Mouse (Mus musculus) granulocyte monocyte progenitor cell, adult 5-6 weeks (primary cell): ENCODE measurements at regions not wholly inside any gene's neighbourhood (a gene's known extent, or its start where the extent isn't known, plus 50 kb on each side); places are given as distances from the start of the nearest gene placed in this dataset.
A peak's percentile ranks its signal among the peaks of the same experiment; 100 is the strongest.
"Not testable (repeated sequence)": the region's sequence is repeated elsewhere in the genome, so short reads cannot be mapped to it uniquely, and the experiment has no call there.

ENCODE experiments used
- ATAC-seq: replicated peaks from 2 replicates; pipeline ENCODE4 v1.8.0; 2016; ENCODE audit warnings: mild to moderate bottlenecking, moderate TSS enrichment, inconsistent platforms; ENCODE audit not compliant: poor library complexity, severe bottlenecking

- no peak for ATAC-seq
Observed at GRCm38 (mm10) chr8:86288713-86289384, 291.6 kb downstream of the Abcc12 start.

- ATAC-seq = no peak
Observed at GRCm38 (mm10) chr8:86282922-86283321, 297.6 kb downstream of the Abcc12 start.

DNA sequence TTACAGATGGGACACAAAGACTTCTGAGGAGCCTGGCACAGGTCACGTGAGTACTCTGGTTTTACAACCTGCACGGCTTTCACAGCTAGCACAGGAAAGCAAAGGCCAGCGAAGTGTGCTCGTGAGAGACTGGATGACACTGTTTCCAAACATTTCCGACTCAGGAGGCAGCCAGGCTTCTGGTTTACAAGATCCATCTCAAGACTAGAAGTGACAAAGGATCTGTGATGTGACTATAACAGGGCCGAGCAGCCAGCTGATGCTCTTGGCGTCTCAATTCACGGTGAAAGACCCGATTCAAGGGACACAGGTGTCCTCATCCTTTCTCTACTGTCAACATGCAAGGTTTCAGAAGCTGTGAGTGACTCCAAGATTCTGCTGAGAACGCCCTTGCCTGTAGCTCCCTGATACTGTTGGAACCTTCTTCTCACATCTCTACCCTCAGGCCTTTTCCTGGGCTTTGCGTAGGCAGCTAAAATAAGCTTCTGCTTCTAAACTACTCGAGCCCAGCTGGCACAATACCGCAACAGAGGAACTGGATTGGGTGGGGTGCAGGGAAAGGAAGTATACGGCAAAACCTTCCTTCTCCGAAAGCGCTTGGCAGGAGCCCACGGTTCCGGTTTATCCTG lies 300.3 kb downstream of the Abcc12 start:
- no peak; the same call in 1 of the 2 replicates for ATAC-seq

- no peak for ATAC-seq
Observed at GRCm38 (mm10) chr8:86275699-86276098, 304.8 kb downstream of the Abcc12 start.

DNA sequence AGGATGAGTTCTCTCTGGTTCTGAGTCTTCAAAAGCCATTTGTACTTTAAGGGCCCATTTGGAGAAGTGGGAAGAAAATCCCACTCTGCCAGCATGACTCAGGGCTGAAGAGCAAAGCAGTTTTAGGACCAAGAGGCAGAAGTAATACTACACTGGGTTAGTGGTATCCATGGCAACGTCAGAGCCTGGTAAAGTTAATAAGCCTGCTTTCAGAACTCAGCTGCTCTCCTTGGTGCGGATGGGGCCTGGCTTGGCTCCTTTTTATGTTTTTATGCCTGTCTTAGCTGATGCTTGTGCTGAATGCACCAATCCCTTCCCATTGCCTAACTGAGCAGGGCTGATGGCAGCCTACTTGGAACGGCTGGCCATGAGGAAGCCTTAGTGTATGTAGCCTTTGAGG lies 306.7 kb downstream of the Abcc12 start:
- ATAC-seq = no peak

DNA sequence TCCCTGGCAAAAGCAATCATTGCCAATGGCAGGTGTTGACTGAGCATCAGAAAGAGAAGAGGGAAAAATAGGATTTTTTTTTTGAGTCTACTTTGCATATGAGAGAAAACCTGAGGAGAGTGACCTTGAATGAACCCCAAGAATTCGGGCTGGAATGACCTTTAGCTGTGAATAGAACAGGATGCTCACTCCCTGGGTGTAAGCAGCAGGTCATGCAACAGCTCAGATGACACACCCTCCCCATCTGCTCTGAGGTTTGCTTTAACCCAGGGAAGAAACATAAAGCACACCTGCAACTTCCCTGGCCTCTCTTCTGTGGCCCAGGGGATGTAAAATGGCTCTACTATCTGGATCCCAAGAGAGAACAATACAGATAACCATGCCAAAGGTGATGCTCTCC lies 307.9 kb downstream of the Abcc12 start:
- no peak for ATAC-seq

GRCm38 (mm10) chr8:86271477-86271876 lies 309.0 kb downstream of the Abcc12 start:
- ATAC-seq = no peak

DNA sequence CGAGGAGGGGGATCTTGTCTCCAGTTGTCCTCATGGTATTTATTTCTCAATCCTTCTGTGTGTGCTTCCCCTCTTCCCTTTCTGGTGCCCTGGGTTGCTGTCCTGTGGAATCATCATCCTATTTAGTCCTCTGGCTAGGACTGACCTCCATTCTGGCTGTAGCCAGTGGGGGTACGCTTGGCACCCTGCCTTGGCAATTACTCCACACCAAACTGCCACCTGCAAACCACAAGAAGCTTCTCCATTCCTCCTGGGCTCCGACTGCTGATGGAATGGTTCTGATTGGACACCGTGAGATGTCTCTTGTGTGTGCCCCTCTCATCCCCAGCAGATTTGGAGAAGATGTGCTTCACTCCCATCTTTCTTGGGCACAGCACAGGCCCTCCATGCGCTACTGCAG lies 322.5 kb downstream of the Abcc12 start:
- ATAC-seq = no peak

- no peak for ATAC-seq
Observed at GRCm38 (mm10) chr8:86255431-86255830, 325.1 kb downstream of the Abcc12 start.

DNA sequence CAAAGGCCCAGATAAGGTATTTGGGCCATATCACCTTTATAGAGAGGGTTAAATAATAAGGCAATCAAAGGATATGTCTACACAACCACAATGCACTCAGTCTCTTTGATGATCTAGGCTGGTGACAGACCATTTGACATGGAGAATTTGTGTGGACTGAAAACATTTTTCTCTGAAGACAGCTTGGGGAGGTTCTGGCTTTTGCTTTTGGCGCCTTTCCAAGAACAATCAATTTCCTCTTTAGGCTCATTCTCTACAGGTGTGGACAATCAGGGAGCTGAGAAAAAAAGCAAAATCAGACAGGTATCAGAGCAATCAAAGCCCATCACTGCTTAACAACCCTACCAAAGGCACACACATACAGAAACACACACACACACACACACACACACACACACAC lies 325.8 kb downstream of the Abcc12 start:
- no peak for ATAC-seq

DNA sequence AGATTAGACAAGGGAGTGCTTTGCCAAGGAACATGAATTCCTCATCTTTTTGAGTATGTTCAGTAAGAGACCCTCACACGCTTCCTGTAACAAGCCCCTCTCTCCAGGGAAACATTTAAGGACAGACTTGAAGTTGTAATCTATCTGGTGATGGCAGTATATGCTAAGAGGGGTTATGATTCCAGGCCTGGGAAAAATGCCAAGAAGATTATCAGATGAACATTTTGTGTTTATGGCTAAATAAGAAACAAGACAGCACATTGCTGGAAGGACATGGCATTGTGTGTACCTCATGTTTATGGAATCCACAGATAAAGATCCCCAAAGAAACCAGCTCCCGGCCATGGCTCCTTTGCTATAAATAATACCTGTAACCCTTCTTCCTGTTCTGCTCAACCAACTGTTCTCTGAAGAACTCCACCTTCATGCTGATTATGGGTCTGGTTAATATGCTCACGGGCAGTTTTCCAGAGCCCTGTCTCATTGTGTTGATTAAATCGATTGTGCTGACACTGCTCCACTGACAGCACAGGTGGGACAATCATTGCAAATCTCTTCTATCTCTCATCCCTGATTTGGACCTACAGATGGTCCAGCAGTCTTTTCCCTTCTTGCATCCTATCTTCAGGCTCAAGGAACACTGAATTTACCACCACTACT lies 327.7 kb downstream of the Abcc12 start:
- no peak for ATAC-seq

DNA sequence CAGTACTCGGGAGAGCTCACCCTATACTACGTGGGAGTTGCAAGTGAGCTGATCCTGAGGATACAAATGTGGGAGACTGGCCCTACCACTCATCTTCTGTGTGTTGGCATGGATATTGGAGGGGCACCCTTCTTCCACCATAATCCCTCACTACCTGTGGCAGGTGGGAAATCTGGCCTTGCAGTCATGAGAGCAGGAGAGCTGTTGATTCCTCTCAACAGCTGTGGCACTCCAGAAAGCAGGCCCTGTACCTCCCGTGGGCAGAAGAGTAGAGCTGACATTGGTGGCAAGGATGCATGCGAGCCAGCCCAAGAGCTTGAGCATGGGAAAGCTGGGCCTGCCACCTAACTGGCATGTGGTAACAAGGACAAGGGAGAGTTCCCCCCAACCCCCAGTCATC lies 345.8 kb downstream of the Abcc12 start:
- ATAC-seq = no peak

DNA sequence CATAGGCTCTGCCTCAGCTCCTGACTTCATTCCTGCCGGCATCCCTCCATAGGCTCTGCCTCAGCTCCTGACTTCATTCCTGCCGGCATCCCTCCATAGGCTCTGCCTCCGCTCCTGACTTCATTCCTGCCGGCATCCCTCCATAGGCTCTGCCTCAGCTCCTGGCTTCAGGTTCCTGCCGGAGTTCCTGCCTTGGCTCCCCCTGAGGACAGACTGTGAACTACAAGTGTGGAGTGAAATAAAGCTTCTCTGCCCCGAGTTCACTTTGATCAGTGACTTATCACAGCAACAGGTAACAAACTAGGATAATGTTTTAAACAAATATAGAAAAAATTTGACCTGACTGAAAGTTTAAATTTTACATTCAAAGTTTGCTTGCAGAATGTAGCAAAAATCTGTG lies 348.5 kb downstream of the Abcc12 start:
- ATAC-seq = not testable (repeated sequence)

DNA sequence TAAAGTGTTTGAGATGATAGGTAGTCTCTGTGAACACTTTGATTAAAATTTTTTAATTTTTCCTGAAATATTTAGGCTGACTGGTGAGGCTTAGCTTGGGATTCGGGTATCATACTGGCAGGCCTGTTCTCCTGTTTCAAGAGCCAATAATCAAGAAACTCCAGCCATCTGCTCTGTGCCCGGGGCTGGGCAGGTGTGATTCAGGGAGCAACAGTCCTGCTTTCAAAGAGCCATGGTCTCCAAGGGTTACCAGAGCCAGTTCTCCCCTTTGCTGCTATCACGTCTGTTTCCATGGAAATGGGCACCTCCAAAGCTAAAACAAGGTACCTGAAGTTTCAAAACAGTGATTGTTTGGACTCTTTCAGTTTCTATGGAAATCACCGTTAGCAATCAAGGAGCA lies 355.6 kb downstream of the Abcc12 start:
- ATAC-seq = no peak

DNA sequence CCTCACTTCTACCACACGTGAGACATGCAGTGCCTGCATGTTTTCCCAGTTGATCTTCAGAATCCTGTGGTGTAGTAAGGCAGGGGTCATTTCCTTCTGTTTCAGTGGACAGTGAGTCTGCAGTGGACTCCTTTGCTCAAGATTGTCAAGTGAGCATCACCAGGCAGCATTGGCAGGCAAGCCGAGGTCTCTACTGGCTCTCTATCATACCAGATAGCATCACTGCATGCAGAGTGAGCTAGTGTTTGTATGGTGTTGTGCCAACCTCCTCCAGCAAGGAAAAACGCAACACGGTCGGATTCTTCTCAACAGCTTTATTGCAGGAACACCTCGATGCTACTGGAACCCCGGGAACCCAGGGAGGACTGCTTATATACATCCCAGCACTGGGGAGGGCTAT lies 357.8 kb downstream of the Abcc12 start:
- no peak for ATAC-seq

DNA sequence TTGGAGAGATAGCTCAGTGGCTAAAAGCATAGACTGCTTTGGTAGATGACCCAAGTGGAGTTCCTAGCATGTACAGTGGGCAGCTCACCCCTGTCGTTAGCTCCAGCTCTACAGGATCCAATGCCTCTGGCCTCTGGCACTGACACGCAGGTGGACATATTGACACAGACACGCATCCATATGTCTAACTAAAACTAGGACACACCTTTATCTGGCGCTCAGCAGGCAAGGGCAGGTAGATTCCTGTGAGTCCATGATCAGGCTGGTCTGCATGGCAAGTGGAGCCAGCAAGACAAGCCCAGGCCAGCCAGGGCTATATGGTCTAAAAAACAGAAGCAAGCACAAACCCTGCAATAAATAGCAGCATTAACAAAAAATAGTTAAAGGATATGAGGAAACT lies 358.3 kb downstream of the Abcc12 start:
- ATAC-seq = no peak

DNA sequence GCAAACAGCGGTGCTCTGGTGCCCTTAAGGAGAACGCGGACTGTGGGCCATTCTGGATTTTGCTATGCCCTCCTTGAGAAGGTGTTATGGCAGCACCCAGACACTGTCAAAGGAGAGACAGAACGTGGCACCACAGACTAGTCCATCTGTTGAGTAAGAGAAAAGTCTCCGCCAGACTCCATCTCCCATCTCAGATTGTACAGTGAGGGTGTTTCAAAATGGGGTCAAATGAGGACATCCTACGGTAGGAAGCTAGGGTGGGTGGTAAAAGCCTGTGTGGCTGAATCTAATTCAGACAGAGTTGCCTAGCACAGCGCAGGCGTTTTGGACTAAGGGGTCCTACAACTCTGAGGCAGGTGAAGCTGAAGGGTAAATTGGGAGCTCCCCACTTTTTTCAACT lies 366.1 kb downstream of the Abcc12 start:
- no peak for ATAC-seq

DNA sequence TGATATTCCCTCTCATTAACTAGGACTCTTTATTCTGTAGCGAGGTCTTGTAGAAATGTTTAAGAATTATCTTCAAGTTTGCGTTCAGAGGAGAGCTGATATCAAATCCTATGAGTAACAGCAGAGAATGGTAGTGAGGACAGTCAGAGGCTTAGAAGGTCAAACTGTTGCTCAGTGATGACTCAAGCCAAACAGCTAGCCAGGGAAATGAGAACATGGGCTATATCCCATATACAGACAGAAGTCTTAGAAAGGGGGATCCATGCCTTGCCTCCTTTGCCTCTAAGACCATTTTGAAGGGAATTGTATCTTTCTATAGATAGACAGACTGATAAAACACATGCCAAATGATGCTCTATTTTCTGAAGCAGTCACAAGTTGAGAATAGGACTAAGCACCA lies 368.0 kb downstream of the Abcc12 start:
- ATAC-seq = no peak

GRCm38 (mm10) chr8:86208812-86209262 lies 368.1 kb downstream of the Phkb start:
- ATAC-seq = no peak

DNA sequence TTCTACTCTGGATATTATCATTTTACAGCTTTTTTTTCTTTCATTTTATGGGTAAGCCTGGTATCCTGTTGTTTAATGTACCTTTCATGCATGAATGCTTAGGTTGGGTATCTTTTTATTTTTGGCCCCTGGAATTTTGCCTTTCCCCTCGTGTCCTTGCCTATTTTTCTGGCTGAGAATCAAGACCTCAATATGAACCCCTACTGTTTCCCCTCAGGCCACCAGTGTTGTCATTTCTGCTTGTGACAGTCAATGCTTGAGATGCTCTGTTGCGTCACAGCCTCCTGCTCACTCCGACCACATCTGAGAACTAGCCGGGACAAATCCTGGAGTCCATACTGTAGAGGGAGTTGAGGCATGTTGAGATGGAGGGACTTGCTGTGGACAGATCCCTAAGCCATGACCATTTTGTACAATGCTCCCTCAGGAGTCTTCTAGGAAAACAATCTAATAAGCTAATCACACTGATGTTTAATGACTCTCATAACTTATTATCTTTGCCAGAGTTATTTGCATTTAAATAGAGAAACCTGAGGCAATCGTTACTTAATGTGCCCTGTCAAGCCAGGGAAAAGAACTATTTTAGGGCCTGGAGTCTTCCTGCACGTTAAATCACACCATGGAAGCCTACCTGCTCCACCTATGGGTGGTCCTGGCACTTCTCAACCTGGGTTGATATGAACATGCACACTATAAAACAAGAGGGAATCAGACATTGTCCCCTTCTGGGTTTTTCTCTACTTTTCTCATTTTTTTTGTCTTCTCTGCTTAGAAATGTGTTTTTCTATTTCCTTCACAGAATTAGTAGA lies 363.9 kb downstream of the Phkb start:
- no peak for ATAC-seq

DNA sequence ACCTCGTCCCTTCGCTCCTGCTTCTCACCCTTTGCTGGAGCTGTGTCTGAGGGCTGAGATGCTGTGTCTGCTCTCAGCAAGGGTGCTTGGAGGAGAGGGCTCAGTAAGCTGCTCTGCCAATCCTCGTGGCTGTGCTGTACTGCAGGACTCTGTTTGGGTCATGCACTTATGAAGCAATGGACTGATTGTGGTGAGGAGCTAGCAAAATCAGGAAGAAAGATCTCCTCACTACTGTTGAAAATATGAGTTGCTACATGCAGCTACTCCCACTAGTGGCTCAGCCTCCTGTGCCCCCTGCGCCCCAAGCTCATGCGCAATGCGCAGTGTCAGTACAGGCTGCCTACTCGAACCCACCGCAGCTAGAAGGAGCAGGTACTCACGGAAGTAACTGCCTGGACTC lies 362.3 kb downstream of the Phkb start:
- peak; percentile 93 for ATAC-seq
